Mouse (Mus musculus) c-Kit-positive CD71-positive TER-119-negative erythroid progenitor cells, embryonic 14.5 days (primary cell): ENCODE results near the gene Scaf8.
"Not testable (repeated sequence)": the region's sequence is repeated elsewhere in the genome, so short reads cannot be mapped to it uniquely, and the experiment has no call there.

Experiments used
- DNase-seq: peaks from one replicate; pipeline ENCODE4 v3.0.0-alpha.2; 2013; ENCODE audit warnings: low read depth

Gene Scaf8

DNA sequence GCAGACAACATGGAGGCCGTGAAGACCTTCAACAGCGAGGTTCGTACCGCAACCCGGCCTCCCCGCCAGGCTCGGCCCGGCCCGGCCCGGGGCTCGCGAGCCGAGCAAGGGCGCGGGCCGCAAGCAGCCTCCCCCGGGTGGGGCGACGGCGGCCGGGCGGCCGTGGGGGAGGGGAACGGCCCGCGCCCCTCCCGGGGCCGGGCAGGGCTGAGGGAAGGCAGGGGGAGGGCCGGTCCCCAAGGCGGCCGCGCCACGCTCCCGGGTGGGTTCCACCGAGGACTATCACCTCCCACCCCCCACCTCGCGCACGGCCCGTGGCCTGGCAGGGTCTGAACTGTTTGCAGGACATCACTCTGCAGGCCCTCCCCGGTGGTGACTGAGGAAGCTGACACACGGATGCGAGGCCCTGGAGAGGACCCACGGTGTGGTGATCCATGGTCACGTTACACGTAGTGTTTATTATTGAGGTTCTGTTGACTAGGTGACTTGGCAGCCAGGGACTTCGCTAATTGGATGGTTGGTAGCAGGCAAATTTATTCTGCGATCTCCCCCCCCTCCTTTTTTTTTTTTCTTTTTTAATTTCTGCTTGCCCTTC lies 705 bp downstream of the Scaf8 start:
- peak; percentile 56 for DNase-seq

DNA sequence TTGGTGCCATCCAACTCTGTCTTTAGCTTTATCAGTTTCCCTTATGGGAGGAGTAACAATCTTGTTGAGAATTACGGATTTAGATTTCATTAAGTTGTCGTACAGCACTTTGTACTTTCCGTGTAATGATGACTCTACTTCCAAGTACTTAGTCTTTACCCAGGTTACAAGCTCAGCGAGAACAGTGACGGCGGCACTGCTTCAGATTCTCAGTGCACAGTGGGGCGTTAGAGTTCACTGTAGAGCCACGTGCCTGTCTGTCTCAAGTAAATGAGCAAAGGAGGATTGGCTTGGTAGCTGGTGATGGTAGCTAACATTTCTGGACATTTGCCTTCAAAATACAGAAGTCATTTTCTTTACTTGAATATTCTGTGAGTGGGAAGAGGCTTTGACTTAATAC lies 6.2 kb downstream of the Scaf8 start:
- DNase-seq = not testable (repeated sequence)

DNA sequence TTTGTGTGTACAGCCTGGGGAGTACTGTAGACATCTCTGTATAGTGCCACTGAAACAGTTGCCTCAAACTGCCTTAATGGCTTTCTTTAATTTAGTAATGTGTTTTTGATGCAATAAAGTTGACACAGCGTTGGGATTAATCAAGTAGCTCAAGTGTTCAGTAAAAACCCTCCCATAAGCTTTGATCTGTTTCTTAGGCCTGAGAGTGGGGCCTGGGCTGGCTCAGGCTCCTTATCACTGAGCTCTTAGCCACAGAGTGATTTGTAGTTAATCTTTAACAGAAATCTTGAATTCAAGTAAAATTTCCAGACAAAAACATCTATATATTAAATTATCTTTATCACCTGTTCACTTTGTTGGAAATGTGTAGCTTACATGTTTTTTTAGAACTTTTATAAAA lies 8.8 kb downstream of the Scaf8 start:
- not testable (repeated sequence) for DNase-seq

DNA sequence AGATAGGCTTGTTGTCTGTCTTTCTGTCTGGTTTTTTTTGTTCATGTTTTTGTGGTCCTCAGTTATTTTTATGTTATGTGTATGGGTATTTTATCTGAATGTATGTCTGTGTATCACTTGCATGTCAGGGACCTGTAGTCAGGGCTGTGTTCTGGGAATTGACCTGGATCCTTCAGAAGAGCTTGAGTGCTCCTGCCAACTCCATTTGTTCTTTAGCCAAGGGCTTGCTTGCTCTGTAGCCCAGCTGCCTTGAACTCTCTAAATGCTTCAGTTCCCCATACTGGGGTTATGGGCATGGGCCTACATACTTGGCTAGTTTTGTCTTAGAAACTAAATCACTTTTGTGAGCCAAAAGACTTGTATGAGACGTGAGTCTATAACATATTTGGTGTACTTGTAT lies 13.9 kb downstream of the Scaf8 start:
- no peak for DNase-seq

DNA sequence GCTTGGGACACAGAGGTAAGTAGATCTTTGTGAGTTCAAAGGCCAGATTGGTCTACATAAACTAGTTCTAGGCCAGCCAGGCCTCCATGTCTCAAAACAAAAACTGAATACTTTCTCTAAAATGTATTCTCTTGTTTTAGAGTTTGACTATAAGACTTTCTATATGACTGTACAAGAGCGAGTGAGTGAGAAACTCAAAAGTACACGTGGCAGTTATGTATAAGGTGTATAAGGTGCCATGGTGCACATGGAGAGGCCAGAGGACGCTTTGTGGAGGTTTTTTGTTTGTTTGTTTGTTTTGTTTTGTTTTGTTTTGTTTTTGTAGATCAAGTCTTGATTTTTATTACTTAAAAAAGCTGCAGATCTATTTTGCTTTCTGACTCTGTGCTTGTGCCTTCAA lies 15.0 kb downstream of the Scaf8 start:
- DNase-seq = no peak

DNA sequence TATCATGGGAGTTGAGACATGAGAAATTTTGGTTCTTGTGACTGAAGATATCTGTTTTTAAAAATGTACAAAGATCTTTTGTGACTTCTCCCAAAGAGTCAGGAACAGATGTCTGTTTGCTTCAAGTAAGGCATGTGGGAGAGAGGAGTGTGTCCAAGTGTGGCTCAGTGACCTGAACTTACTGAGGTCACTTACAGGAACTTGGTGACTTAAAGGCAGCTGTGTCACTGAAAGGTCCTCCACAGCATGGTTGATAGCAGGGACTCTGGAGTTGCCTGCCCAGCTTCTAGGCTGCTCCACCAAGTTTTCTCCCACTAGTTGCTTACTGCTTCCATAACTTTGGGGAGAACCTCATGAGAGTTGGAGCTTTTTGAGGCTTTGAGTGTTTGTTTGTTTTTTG lies 20.6 kb downstream of the Scaf8 start:
- DNase-seq = no peak

DNA sequence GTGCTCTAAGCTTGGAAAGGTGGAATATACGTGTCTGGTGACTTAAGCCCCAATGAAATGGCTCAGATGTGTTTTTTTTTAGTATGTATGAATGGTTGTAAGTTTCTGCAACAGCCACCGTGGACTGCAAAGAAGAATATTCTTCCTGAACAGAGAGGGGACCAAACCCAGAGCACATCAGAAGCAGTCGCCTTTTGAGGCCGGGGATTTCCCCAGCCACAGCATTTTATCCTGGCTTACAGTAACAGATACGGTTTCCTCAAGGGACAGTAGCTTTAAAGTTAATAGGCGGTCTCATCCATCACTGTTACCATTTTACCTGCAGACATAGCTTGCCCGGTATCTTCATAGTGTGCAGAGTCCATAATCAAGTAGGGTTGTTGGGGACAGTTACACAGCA lies 21.4 kb downstream of the Scaf8 start:
- DNase-seq = no peak

DNA sequence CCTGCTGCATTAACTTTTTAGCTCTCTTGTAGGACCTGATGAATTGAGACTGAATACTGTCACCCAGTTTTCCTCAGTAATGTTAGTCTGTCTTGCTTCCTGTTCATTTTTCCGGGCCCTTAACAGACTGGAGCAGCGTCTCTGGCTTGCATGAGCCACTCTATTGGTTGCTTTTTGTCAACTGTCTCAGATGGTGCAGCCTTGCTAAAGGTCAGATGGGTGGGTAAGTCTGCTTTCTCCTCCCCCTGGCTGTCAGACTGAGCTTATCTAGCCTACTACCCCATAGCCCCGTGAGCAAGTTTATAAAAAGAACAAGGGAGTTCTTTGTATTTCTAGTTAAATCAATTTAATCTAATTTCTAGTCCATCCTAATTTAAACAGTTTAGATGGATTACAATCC lies 23.6 kb downstream of the Scaf8 start:
- DNase-seq = peak; percentile 44

DNA sequence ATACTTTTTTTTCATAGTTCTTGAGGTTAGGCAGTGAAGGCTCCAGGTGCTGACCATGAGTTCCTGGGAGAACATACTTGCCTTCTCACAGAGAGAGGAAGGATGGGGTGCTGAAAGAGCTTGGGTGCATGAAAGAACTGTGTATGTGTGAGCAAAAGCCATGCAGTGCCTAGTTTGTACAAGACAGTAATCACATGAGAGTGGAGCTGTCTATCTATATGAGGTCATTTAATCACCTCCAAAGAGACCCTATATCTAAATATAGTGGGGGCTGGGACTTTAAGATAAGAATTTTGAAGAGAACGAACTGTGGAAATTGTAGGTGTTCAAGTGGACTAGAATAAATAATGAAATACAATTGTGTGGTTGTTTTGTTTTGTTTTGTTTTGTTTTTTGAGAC lies 25.3 kb downstream of the Scaf8 start:
- no peak for DNase-seq

DNA sequence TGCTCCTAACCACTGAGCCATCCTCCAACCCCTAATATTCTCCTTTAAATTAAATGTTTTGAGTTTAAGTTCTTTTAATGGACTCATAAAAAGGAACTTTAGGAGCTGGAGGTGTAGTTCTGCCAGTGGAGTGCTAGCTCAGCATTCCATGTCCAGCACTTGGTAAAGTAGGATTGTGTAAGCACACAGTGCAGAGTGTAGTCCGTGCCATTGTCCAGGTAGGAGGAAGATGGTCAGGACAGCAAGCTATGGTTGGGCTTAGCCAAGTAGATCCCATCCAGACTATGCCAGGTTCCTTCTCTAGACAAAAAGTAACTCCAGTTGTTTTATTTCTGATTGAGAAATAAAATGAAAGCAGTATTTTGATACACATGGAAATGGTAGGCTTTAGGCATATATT lies 34.1 kb downstream of the Scaf8 start:
- no peak for DNase-seq

DNA sequence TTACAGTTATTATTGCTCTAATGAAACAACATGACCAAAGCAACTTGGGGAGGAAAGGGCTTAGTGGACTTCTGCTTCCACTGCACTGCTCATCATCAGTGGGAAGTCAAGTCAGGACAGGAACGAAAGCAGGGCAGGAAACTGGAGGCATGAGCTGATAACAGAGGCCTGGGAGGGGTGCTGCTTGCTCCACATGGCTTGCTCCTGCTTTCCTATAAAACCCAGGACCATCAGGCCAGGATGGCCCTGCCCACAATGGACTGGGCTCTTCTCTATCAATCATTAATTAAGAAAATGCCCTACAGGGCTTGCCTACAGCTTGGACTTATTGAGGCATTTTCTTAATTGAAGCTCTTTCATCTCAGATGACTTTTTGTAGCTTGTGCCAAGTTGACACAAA lies 34.8 kb downstream of the Scaf8 start:
- DNase-seq = no peak

DNA sequence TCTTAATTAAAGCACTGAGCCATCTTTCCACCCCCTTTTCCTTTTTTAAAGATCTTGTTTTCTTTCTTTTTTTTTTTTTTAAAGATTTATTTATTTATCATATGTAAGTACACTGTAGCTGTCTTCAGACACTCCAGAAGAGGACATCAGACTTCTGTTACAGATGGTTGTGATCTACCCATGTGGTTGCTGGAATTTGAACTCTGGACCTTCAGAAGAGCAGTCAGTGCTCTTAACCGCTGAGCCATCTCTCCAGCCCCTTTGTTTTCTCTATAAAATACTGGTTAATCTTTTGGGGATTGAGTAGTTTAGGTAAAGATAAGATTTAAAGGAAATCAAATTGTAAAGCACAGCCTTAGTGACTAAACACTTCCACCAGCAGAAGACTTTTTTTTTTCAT lies 35.9 kb downstream of the Scaf8 start:
- DNase-seq = not testable (repeated sequence)

DNA sequence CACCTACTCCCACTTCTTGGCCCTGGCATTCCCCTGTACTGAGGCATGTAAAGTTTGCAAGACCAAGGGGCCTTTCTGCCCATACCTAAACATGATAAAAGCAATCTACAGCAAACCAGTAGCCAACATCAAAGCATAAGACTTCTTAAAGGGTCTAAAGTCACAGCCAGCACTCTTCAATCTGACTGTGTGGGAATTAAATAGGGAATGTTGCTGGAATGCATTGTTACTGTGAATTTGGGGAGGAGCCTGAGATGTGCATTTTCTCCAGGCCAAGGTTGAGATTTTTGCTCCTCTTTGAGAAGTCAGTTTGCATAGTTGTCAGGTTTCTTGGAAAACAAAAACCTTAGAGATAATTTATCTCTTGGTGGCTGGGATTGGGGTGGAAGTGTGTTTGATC lies 36.4 kb downstream of the Scaf8 start:
- DNase-seq = no peak

DNA sequence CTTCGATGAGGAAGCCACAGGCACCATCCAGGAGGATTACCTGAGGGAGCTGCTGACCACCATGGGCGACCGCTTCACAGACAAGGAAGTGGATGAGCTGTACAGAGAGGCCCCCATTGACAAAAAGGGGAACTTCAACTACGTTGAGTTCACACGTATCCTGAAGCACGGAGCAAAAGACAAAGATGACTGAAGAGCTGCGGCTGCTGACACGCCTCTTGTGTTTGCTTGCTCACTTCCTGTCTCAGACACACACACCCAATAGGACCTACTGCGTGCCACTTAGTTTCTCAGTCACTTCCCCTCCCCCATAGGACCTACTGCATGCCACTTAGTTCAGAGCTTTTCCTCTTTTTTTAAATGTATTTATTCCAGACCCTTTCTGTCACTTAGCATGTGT lies 41.4 kb downstream of the Scaf8 start:
- DNase-seq = not testable (repeated sequence)

DNA sequence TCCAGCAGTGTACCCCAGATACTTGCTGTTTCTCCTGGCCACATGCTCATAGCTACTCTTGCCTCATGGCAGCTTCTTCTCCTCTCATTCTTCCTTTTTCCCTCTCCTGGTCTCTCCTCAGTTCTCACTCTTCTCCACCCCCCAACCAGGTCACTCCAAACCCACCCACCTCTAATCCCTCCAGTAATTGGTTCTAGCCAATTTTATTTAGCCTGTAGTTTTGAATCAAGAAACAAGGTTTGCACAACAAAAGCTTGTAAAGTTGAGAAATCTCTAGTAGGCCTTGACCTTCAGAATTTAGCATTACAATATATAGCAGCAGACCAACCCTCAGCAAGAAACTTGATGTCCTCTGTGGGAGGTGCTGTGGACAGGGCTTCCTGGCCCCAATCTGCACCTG lies 42.2 kb downstream of the Scaf8 start:
- DNase-seq = no peak

DNA sequence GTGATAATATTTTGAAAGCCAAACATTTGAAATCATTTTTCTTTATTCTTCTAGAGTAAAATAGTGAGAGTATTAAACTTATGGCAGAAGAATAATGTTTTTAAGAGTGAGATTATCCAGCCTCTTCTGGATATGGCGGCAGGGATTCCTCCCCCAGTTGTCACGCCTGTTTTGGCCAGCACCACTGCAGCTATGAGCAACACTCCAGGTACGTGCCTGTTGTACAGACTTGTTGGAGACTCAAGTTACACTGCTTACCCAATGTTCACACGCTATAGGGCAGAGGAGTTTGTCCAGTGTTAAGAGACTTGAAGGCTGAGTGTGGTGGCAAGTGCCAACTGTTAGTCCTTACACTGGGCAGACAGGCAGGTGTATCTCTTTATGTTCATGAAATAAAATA lies 48.1 kb downstream of the Scaf8 start:
- DNase-seq = no peak

DNA sequence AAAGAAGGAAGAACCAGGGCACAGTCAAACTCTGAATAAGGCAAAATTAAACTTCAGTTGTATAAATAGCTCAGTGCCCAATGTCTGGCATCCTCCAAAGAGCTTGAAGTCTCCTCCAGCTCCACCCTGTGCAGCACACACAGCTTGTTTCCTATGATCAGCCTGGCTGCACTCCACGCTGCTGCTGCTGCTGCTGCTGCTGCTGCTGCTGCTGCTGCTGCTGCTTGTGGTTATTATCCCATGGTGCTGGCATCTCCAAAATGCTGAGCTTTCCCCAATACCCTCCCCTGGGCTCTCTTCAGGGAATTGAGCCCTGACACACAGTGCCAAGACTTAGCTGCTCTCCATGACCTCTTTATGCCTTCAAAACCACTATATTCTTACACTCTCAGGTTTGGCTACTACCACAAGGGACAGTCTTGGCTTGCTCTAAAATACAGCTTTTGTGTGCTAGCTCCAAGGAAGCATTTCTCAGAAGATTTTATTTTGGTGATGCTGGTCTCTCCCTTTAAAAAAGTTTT lies 65.7 kb downstream of the Scaf8 start:
- not testable (repeated sequence) for DNase-seq

DNA sequence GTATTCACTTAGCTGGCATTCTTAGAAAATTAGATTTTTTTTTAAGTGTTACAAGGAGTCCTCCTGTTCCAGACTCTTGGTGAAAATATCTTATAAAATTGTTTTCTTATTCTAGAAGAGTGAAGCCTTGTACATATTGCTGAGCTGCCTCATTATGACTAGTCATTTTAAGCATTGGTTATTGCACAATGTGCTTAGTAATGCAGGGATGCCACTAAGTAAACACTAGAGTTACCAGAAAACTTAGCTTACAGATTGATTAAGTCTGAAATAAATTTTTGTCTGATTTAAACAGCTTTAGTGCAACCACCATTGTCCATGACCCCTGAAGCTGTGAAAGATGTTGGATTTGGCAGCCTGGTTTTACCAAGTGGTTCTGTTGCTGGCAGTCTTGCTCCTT lies 80.7 kb downstream of the Scaf8 start:
- not testable (repeated sequence) for DNase-seq

DNA sequence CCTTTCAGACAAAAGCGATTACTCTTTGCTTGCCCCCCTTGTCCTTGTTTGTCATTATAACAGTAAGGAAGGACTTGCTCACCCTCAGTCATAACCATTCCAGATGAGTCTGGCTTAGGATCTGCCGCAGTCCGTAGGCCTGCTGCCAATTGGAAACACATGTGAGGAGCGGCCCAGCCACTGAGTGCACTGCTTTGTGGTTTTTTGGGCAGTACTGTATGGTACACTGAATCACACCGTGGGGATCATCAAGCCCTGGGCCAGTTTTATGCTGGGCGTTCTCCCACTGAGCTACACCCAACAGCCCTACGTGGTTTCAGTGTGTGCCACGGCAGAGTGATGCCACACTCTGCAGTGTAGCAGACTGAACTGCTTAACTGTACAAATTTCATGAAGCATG lies 85.6 kb downstream of the Scaf8 start:
- DNase-seq = no peak

DNA sequence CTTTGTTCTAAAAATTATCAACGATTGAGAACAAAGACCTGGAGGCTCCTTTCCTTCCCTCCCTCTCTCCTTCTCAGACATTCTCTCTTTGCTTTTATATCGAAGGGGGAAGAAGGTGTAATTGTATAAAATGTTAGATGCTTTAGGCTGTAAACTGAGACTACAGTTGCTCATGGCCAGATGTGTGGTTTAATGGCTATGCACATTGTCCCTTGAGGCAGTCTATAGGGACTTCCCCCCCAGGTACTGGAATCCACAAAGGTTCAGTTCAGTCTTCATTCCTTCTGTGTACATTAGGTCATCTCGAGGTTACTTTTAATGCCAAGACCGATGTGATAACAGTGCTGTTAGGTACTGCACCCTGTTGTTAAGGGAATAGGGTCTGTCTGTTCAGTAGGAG lies 89.1 kb downstream of the Scaf8 start:
- DNase-seq = no peak

DNA sequence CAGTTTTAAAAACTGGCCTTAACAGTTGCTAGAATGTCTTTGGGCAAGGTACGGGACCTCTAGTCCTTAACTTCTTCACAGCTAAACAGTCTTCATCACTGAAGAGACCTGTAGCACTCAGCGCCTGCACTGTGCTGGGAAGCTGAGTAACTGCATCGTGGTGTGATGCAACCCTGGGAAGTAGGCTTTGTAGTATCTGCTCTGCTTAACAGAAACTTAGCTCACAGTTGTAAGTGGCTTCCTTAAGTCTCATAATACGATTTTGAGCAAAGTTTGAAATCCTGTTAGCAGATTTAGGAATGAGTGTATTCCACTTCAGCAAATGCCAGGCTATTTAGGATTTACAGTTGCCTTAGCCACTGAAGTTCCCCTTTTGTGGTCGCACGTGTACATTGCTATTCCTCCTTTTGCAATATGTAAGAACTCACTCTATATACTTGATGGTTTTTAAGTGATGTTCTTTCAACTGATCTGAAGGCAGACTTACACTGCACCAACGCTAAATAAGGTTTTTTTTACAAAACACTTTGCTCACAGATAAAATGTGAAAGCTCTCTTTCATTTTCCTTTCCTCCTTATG lies 90.1 kb downstream of the Scaf8 start:
- no peak for DNase-seq

DNA sequence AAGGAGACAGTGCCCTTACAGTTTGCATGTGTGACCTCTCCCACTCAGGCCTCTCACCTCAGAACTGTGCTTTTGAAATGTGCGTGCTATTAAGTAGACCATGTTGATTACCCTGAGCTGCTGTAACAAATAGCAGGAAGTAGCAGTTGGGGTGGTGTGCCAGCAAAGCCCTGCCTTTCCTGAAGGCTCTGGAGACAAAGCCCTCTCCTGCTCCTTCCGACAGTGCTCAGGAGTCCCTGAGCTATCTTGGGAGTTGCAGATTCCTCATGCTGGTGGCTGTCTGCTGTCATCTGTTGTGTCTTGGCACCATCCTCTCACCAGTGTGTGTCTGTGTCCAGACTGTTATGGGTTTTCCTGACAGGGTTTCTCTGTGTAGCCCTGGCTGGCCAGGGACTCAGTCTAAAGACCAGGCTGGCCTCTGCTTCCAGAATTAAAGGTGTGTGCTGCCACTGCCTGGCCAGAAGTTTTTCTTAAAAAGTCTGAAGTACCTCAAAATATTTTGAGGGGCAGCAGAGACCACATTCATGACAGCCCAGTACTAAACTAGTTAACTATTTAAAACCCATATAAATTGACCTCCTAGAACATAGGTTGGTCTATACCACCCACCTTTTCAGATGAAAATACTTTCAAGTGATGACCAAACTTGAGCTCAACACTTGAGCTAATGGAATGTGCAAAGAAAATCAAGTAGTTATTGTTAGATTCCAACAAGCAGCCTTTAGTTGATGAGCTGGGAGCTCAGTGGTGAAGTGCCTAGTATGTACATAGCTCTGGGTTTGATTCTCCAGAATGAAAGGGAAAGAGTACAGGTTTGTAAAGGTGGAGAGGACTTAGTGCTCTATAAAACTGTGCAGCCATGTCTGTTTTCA lies 92.0 kb downstream of the Scaf8 start:
- no peak for DNase-seq

DNA sequence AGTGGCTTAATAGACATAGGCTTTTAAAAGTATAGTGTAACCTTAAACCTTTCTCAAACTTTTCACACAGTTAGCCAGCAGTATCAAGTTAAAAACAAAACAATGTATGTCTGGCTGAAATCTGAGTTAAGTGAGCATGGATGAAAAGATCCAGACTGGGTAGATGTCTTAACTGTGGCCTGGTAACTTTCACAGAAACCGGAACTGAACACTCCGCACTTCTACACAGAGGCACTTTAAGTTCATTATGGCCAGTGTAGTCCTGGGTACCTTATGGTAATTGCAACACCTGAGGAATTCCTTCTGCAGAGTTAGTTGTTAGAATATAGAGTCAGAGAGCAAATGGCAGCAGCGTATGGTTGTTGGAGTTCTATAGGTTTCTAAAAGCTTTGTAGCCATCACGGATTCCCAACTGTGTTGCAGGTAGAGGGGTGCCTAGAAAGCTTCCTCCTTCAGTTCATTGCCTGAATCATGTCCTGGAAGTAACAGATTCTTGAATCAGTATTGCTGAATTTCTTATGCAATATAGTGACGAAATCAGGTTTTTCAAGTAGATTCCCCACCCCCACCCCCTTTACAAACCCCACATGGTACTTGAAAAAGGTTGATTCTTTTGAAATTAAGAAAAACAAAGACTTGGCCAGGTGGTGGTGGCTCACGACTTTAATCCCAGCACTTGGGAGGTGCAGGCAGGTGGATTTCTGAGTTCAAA lies 92.9 kb downstream of the Scaf8 start:
- no peak for DNase-seq
